Mouse (Mus musculus) naive thymus-derived CD4-positive, alpha-beta T cell, adult 2 months (primary cell): ENCODE measurements around the gene Gata2.

Experiments used
- DNase-seq: peaks from one replicate; pipeline ENCODE4 v3.0.0-alpha.2; 2011; ENCODE audit warnings: low read depth

Gene Gata2

GRCm38 (mm10) chr6:88208321-88208720 lies 14.6 kb downstream of the Gata2 start:
- no peak for DNase-seq

GRCm38 (mm10) chr6:88209453-88209852 lies 15.8 kb downstream of the Gata2 start:
- no peak for DNase-seq

GRCm38 (mm10) chr6:88210182-88210581 lies 16.5 kb downstream of the Gata2 start:
- no peak for DNase-seq

GRCm38 (mm10) chr6:88215797-88216196 lies 22.1 kb downstream of the Gata2 start:
- DNase-seq, result no peak

GRCm38 (mm10) chr6:88216199-88216598 lies 22.5 kb downstream of the Gata2 start:
- no peak for DNase-seq

GRCm38 (mm10) chr6:88219094-88219493 lies 25.4 kb downstream of the Gata2 start:
- no peak for DNase-seq

GRCm38 (mm10) chr6:88221968-88222367 lies 28.3 kb downstream of the Gata2 start, which contains the start of gene Dnajb8:
Gene Dnajb8, plus strand, starts transcription at chr6:88222268.
- DNase-seq, result no peak

- DNase-seq, result no peak
Measured at GRCm38 (mm10) chr6:88226570-88226994, 32.9 kb downstream of the Gata2 start.

- DNase-seq, result no peak
Measured at GRCm38 (mm10) chr6:88227537-88227936, 33.8 kb downstream of the Gata2 start.

GRCm38 (mm10) chr6:88229221-88229620 lies 35.5 kb downstream of the Gata2 start:
- no peak for DNase-seq

GRCm38 (mm10) chr6:88231821-88232220 lies 38.1 kb downstream of the Gata2 start:
- DNase-seq, result no peak

- DNase-seq, result no peak
Measured at GRCm38 (mm10) chr6:88232221-88232620, 38.5 kb downstream of the Gata2 start.

- no peak for DNase-seq
Measured at GRCm38 (mm10) chr6:88233996-88234395, 40.3 kb downstream of the Gata2 start.

GRCm38 (mm10) chr6:88235461-88235860 lies 41.8 kb downstream of the Gata2 start:
- DNase-seq, result no peak

GRCm38 (mm10) chr6:88235983-88236382 lies 42.3 kb downstream of the Gata2 start:
- DNase-seq, result no peak

GRCm38 (mm10) chr6:88236513-88236912 lies 42.8 kb downstream of the Gata2 start:
- no peak for DNase-seq

GRCm38 (mm10) chr6:88242604-88243003 lies 48.9 kb downstream of the Gata2 start:
- DNase-seq, result no peak

- no peak for DNase-seq
Measured at GRCm38 (mm10) chr6:88249231-88249630, 55.5 kb downstream of the Gata2 start.

- DNase-seq, result no peak
Measured at GRCm38 (mm10) chr6:88251396-88251795, 57.7 kb downstream of the Gata2 start.

GRCm38 (mm10) chr6:88251798-88252478 lies 58.2 kb downstream of the Gata2 start:
- no peak for DNase-seq

GRCm38 (mm10) chr6:88254082-88254481 lies 60.4 kb downstream of the Gata2 start:
- no peak for DNase-seq

- no peak for DNase-seq
Measured at GRCm38 (mm10) chr6:88255435-88255834, 61.7 kb downstream of the Gata2 start.
